Mouse (Mus musculus) urinary bladder, adult 18-20 months (tissue): ENCODE results near the gene Sgcg.

Experiments
- DNase-seq, 2 experiments: peaks; one replicate each; pipeline ENCODE4 v3.0.0; 2022; ENCODE audit warnings: low spot score in 2 of 2, mixed read lengths in 2 of 2

Gene Sgcg

DNA sequence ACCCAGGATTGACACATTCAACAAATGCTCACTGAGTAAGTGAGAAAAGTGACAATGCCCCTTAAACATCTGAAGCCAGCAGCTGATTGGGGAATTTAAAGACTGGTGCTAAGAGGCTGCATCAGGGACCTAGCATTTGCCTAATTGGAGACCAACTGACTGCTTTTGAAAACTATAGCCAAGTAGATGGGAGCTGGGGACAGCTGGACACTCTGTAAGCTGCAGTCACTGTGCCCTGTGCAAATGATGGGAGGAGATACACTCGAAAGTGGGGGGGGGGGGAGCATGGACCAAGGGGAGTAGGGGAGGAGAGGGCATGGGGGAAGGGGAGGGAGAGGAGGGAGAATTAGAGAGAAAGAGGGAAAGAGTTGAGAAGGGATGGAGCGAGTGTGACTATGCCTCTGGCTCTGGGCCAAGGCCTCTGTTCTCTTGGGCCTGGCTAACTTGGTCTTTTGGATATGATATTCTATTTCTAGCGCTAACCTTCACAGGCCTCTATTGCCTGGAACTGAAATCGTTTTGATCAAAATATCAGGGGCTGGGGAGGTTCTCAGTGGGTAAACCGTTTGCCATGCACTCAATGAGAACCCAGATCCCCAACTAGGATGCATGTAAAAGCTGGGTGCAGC is 22.3 kb downstream of the Sgcg start:
- no peak for DNase-seq

DNA sequence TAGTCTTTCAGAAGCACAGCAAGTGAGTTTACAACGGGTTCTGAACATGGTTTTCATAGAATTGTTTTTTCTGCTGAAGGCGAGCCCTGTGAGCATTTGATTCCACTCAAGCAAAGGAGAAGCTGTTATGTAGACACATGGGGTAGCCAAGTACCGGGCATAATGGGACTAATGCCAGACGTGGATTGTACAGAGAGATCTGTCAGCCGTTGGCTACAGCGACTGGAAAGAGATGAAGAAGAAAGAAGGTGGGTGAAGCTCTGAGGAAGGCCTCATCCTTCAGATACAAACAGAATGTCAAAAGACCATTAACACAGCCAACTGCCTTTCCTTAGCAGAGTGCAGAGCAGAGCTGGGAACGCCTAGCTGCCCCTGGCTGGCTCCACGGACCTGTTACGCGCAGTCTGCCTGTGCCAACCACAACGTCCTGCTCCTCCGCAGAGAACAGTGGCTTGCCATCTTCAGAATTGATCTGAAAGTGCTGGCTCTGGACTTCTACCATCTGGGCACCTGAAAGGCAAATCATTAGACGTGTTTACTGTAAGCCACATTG is 26.2 kb downstream of the Sgcg start:
- DNase-seq = no peak

DNA sequence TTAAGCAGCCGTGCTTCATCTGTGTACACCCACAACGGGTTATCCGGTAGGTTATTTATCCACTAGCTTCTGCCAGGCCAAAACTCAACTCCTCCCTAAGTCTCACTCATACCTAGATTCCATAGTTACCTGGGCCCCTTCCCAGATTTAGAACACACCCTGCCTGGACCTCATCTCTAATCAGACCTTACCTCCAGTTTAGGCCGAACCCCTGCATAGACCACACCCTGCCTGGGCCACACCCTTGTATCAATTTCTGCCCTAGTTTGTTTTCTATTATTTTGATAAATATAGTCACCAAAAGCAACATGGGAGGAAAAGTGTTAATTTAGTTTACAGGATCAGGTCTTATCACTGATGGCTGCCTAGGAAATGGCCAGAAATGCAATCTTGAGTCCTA is 28.1 kb downstream of the Sgcg start:
- DNase-seq = no peak

DNA sequence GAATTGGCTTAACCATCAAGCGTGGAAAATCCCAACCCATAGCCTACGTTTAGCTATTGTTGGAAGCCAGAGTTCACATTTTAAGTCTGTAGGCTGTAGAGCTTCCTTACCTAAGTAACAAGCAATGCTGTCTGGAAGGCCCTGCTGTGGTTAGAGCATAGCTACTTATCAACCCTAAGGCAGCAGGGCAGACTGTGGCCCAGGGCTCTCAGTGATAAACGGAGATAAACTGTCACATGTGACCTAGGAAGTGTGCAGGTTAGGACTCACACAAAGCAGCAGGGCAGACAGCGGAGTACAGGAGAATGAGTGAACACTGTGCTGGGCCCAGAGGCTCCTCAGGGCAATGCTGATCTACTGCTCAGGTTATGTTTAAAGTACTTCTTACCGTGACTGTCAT is 28.5 kb downstream of the Sgcg start:
- DNase-seq = no peak

DNA sequence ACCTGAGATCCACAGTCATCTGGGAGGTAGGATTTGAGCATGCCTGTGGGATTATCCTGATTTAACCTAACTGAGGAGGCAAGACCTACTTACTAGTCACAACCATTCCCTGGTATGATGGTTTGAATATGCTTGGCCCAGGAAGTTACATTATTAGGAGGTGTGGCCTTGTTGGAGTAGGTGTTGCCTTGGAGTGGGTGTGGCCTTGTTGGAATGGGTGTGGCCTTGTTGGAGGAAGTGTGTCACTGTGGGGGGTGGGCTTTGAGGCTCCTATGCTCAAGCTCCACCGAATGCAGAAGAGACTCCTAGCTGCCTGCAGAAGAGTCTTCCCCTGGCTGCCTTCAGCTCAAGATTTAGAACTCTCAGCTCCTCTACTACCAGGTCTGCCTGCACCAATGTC is 32.1 kb downstream of the Sgcg start:
- no peak for DNase-seq

DNA sequence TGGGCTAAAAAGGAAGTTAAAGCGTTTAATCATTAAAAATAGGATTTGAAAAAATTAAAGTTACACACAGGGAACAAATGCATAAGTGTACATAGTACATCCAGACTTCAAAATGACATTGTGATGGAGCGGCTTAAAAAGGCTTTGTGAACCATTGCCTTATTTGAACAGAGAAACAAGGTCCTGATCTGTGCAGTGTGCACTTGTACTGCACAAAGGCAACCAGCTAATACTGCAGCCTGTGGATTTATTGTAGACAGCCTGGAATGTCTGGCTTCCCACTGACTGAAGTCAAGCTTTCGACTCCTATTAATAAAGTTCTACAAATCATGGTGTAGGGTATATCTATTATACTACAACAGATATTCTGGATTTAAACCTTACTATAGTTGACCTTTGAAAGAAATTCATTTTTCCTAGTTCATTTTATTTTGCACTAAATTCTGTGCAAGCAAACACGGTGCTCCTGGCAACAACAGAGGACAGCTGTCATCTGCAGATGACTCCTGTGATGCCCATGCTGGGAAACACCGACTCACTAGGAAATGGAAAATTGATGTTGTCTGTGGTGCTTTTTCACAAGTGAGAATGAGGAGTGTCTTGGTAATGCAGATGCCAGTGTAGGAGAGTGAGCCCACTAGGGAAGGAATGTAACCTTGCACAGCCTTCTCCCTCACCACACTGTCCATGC is 33.8 kb downstream of the Sgcg start:
- DNase-seq = no peak

DNA sequence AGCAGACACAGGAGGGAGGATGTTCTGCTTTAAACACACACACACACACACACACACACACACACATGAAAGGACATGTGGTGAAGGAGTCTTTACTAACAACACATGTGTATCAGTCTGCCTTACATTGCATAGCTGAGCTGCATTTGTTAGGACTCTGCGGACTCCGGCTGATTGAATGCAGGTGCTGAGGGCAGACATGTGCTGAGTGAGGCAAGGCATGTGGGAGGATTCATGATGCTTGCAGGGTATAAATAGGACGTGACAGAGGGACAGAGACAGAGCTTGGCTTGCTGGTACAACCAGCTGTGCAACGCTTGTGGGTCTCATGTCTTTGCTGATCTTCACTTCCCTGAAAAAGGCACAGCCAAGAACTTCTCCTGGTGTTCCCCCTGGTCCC is 34.5 kb downstream of the Sgcg start:
- DNase-seq = no peak

DNA sequence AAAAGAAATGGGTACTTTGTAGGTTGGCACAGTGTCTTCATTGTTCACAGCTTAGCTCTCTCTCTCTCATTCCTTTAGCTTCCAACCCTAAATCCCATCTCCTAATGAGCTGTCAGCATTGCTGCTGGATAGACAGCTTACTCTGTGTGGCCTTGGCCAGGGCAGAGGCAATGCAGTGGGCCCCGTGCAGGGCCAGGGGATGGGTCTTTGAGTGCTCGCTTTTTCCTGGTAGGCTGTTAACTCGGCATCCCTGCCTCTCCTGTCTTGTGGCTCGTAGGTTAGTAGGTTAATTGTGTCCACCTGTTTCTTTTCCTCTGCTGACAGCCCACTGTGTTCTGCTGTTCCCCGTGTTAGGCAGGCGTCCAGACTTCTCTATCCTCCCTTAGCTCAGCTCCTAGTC is 35.8 kb downstream of the Sgcg start:
- DNase-seq = no peak

DNA sequence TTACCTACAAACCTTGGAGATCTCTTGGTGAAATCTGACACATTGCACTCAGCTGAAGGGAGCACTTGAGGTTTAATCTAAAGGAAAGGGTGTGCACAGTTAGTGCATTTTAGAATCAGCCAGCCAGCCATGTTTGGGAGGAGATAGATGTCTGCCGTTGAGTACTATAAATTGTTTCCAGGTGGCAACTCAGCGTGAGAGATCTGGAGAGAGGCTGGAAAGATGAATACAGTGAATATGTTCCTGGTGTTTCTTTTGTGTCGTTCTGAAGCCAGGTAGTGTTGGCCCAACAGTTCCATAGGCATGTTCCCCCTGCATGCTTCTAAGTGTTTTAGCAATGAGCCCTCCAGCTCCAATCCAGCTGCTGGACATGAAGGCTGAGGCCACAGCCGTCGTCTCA is 37.1 kb downstream of the Sgcg start:
- no peak for DNase-seq

DNA sequence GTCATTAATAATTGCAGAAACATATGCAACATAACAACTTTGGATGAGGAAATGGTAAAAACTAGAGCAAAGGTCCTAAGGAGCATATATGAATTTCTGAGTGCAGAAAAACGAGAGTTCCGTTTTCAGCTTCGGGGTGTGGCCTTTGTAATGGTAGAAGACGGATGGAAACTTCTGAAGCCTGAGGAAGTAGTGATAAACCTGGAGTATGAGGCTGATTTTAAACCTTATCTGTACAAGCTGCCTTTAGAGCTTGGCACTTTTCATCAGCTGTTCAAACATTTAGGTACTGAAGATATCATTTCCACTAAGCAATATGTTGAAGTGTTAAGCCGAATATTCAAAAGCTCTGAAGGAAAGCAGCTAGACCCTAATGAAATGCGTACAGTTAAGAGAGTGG is 46.5 kb downstream of the Sgcg start:
- DNase-seq = no peak

DNA sequence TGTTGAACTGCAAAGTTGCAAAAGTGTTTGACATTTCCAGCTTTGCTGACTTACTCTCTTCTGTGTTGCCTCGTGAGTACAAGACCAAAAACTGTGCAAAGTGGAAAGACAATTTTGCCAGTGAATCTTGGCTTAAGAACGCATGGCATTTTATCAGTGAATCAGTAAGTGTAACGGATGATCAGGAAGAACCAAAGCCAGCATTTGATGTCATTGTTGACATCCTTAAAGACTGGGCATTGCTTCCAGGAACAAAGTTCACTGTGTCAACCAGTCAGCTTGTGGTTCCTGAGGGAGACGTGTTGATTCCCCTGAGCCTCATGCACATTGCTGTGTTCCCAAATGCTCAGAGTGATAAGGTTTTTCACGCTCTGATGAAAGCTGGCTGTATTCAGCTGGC is 48.2 kb downstream of the Sgcg start:
- no peak for DNase-seq

DNA sequence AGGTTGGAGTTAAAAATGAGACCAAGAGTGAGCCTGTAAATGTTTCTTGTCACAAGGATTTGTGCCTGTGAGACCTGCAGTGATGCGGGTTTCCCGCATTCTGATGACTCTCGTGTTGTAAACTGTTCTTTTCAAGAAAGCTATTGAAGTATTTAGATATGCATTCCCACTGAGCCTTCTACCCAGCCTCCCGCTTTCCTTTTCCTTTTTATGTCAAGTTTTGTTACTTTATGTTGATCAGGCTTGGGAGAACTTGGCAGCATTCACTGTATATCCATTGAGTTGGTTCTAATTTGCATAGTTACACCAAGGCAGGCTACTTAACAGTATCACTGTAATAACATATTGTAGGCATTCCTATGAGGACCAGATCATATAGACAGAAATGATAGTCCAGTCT is 63.9 kb downstream of the Sgcg start:
- no peak for DNase-seq

DNA sequence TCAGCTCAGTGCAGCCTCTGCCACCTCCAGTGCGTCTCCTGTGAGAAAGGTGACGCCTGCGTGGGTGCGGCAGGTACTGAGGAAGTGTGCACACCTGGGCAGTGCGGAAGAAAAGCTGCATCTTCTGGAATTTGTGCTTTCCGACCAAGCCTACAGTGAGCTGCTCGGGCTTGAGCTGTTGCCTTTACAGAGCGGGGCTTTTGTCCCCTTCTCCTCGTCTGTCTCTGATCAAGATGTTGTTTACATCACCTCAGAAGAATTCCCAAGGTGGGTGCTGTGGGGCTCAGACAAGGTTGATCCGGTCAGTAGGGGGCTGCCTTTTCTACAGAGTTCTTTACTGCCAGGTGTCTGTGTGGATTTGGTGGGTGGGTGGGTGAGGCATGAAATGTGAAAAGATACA is 66.0 kb downstream of the Sgcg start:
- no peak for DNase-seq

DNA sequence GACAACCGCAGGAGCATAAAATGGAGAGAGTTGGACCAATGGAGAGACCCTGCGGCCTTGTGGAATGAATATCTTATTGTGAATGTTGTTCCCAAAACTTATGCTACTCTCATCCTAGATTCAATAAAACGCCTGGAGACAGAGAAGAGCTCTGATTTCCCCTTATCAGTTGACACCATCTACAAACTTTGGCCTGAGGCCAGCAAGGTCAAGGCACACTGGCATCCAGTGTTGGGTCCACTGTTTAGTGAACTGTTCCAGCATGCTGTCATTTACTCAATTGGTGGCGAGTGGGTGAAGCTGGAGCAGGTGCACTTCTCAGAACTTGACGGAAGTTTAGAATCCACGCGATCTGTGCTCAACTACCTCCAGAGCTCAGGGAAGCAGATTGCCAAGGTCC is 66.4 kb downstream of the Sgcg start:
- no peak for DNase-seq

DNA sequence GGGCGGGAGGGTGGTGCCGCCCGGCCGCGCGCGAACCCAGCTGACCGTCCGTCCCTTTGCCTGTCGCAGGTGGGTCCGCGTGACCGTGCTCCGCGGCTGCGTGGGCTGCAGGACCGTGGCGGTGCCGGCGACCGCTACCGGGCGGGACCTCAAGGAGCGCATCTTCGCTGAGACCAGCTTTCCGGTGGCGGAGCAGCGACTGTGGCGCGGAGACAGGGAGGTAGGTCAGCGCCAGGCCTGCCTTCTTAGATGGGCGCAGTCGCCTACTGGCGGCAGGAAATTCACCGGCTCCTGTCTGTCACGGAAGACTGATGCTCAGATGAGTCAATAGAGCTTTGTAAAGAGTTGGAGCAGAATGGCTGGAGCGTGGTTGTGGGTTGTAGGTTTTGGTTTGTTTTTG is 85.1 kb downstream of the Sgcg start:
- no peak for DNase-seq

DNA sequence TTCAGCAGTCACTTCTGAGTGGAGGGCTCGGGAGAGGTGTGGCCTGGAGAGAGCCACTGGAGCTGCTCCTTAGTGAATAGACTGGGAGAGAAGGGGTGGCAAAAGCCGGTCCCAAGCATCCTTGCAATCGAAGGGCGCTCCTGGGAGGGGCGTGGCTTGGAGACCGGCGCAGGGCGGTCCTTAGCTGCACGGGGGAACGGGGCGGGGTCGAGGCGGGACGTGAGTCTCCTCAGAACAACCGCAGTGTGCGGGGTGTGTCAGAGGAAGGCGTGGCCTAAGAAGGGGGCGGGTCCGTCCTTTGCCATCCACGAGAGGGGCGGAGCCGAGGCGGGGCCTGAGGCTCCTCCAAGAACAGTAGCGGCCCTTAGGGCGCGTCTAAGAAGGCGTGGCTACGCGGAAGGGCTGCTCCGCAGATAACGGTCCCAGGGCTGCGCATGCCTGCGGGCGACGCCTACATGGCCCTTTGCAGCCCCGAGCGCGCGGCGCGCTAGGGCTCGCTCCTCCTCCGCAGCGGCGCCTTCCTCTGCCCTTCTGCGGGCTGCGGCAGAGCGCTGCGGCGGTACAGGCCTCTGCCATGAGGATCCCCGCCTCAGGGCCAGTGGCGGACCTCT is 85.6 kb downstream of the Sgcg start:
- peak; percentile 97 for DNase-seq

DNA sequence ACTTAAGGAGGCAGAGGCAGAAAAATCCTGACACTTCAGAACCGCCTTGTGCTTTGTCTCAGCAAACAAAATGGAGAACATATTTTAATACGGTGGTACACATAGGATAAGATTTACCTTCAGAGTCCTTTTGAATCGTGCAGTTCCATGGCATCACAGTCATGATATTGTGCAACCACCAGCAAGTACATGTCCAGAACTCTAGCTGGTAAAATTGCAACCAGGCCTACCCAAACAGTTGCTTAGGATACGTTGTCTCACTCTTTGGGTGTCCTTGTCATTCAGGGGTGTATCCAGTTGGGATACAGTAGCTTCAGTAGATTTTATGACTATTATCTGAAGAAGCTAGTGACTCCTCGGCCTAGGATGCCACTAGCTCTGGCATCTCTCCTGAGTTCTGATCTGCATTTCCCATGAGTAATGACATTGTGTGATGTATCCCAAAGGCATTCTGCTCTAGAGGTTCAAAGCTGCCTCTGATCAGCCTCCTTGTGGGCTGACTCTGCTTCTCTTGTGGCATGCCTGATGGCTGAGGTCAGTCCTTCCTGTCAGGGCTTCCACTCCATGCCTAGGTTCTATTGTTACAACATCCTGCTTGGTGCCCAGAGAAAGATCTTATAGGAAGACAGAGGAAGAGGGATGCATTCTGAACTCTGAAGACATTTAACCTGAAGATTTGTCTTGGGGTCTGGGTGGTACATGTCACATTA is 86.9 kb downstream of the Sgcg start:
- no peak for DNase-seq
